Mouse (Mus musculus) bone marrow, adult 2 months (tissue): ENCODE measurements around the gene Klhdc4. TPM values are rescaled to one million over a fixed set of nuclear protein-coding genes. Genes with fewer than 3 reads are reported as not detected.
A peak's percentile ranks its signal among the peaks of the same experiment; 100 is the strongest.

Source experiments
- H3K27ac ChIP-seq: fragments of 200-500 bp; 2 replicates; pipeline ENCODE4 v1.5.1; 2012; ENCODE audit warnings: low read depth, mild to moderate bottlenecking, control low read depth, inconsistent platforms, low read length; ENCODE audit not compliant: control insufficient read depth, poor library complexity, insufficient read depth
- H3K4me1 ChIP-seq: fragments of 200-500 bp; 2 replicates; pipeline ENCODE4 v1.6.1; 2011; ENCODE audit warnings: low read length; ENCODE audit not compliant: control insufficient read depth, insufficient read depth
- H3K4me3 ChIP-seq: fragments of 200-500 bp; replicated peaks from 2 replicates; pipeline ENCODE3; 2011; ENCODE audit warnings: mild to moderate bottlenecking, low read depth, low read length, control low read depth; ENCODE audit not compliant: control insufficient read depth
- CTCF ChIP-seq: fragments of 200-500 bp; IDR thresholded peaks from 2 replicates; pipeline ENCODE4 v1.5.1; 2011; ENCODE audit warnings: low read length, control low read depth; ENCODE audit not compliant: control insufficient read depth, insufficient read depth
- POLR2A ChIP-seq: fragments of 200-500 bp; IDR thresholded peaks from 2 replicates; pipeline ENCODE4 v1.6.1; 2011; ENCODE audit warnings: low read depth, mild to moderate bottlenecking, control low read depth, low read length, borderline replicate concordance; ENCODE audit not compliant: control insufficient read depth
- WGBS: fragments of 180-500 bp; shearing (Covaris S2); methylation state at CpG from one replicate; pipeline ENCODE4 v1.1.7; 2018; 5-methylcytosine and 5-hydroxymethylcytosine counted together
- polyA plus RNA-seq: library from polyadenylated mRNA; stranded (reverse); fragments of >200 nt; gene quantifications from 2 replicates; pipeline ENCODE4 v1.2.4, GENCODE M21; 2011; ENCODE audit warnings: low replicate concordance; ENCODE audit not compliant: missing spikeins, insufficient read depth, insufficient read length

The Klhdc4 gene
- polyA plus RNA-seq, 1 experiment: 56.2 TPM

DNA sequence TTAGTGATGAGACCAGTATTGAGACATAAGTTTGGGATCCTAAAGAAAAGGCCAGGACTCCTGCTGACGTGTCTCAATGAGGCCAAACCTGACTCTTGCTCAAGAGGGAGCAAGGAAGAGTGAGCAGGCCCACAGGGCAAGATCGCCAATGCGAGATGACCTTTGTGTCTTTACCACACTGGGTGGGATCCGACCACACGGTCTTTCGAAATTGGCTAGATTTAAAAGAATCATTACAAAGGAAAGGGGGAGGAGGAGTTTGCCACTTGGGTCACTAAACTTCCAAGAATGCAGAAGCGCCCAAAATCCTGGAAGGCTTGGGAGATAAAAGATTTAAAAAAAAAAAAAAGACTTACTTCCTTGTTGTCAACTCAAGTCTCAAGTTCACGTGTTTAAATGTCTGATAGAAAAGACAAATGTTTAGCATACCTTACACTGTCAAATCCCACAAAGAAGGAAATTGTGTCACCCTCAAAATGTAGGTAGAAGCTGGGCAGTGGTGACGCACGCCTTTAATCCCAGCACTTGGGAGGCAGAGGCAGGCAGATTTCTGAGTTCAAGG, 18.0 kb upstream of the Klhdc4 start:
- no peak for TF ChIP-seq CTCF
- H3K4me3 ChIP-seq: no peak overlapping the region
- 0 out of 2 replicates have a peak overlapping the region, but pooled peaks have one; percentile 14 for H3K27ac ChIP-seq
- 39% methylated on average over 10 of the region's 10 CpGs for WGBS
- peaks cover 3% of the 10 kb centered on the region; the same call in 1 of the 2 replicates for H3K4me1 ChIP-seq

DNA sequence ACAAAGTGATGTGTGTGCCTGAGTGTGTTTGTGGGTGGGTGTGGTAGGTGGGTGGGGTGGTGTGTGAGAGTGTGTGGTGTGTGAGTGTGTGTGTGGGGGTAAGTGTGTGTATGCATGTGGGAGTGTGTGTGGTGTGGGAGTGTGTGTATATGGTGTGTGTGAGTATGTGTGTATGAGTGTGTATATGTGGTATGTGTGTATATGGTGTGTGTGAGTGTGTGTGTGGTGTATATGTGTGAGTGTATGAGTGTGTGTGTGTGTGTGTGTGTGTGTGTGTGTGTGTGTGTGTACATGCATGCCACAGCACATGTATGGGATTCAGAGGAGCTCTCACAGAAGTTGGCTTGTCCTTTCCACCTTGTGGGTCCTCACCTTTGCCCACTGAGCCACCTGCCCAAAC, 17.4 kb upstream of the Klhdc4 start:
- Histone ChIP-seq H3K27ac (no peak overlapping the region), H3K4me1 (peaks cover 3% of the 10 kb centered on the region; the same call in 1 of the 2 replicates), H3K4me3 (no peak overlapping the region)
- TF ChIP-seq CTCF (no peak), POLR2A (no peak)

DNA sequence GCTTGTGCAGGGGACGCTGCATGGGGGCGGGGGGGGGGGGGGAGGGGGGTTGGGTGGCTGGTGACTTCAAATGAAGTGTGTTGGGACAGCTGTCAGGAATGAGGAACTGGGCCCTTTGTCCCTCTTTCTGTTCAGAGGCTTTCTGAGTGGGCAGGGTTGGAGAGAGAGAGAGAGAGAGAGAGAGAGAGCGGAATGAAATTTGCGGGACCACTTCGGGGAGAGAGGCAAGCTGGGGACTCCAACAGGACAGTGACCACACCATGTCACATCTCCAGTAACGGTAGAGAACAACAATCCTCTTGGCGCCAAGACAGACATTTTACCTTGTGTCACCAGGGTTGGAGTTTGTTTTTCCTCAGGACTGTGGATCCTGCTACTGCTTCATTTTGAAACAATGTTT, 15.4 kb upstream of the Klhdc4 start:
- WGBS: 52% methylated on average over 7 of the region's 7 CpGs
- TF ChIP-seq CTCF (no peak), POLR2A (no peak)
- H3K27ac ChIP-seq: no peak overlapping the region
- H3K4me1 ChIP-seq: peaks cover 1% of the 10 kb centered on the region; the same call in 1 of the 2 replicates
- no peak overlapping the region for H3K4me3 ChIP-seq

DNA sequence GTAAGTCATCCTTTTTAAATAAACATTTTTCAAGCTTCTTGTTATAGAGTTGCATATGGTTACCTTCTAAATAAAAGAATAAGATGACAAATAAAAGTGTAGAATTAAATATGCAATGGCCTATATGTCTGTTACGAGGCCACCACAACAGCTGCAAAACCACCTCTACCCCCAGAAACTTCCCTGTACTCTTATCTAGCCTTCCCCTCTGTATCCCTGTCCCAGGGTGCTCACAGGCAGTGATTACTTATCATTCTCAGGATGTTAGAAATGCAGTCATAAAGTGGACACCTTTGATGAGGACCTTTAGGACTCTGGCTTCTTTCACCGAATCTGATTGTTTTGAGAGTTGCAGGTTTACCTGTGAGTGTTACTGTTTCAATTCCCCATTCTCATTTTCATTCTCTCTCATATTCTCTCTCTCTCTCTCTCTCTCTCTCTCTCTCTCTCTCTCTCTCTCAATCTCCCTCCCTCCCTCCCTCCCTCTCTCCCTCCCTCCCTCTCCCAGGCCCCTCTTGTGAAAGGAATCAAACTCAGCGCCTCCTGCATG, 13.9 kb upstream of the Klhdc4 start:
- no peak for TF ChIP-seq POLR2A
- no peak for TF ChIP-seq CTCF
- no peak overlapping the region for H3K4me3 ChIP-seq
- H3K4me1 ChIP-seq: peaks cover 1% of the 10 kb centered on the region; the same call in 1 of the 2 replicates
- no peak overlapping the region for H3K27ac ChIP-seq
- WGBS: 60% methylated on average over 3 of the region's 3 CpGs

DNA sequence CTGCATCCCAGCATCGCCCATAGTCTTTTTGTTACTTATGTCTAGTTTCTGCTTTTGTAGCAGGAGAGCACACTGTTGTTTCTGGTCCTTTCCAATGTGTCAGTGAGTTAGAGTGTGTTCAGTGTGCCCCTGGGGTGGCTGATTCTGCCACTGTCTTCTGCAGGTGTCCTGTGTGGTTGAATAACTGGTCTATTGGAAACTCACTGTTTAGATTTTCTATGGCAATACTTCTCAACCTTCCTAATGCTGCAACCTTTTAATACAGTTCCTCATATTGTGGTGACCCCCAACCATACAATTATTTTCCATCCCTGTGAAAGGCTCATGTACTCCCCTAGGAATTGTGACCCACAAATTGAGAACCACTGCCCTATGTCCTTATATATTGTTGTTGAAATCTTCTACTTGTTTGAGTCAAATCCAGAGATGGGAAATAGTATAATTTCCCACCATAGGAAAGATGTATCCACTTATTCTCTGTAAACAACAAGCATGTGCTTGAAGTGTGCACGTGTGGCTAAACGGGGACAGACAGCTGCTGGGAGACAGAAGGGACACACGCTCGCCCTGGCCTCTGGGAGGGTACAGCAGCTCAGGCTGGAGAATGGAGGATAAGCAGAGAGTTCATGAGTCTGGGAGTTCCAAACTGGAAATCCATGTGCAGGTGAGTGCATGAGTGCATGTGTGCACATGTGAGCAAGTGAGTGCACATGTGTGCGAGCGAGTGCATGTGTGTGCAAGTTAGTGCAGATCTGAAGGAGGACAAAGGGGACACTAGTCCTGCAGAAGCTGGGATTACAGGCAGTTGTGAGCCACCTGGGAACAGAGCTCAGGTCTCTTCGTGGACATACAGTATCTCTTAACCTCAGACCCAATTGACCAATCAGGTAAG, 12.9 kb upstream of the Klhdc4 start:
- WGBS: 84% methylated on average over 8 of the region's 8 CpGs
- H3K4me3 ChIP-seq: no peak overlapping the region
- TF ChIP-seq CTCF: no peak
- no peak for TF ChIP-seq POLR2A

DNA sequence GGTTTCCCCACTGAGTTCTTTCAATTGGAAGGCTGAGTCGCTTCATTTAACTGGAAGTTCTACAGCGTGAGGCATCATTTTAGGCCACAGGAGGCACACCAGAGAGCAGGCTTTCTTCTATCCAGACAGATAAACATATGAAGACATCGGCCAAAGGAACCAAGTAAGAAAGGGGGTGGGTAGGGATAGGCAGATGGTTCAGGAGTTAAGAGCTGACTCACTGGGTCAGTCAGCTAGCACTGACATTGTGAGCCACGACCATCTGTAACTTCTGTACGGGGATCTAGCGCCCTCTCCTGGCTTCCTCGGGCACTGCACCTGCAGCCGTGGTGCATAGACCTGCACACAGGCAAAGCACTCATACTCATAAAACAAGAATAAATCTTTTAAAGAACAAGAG, 11.9 kb upstream of the Klhdc4 start:
- no peaks in the 10 kb centered on the region for H3K4me1 ChIP-seq
- no peak overlapping the region for H3K4me3 ChIP-seq
- 49% methylated on average over 8 of the region's 8 CpGs for WGBS
- no peak overlapping the region for H3K27ac ChIP-seq
- TF ChIP-seq POLR2A (no peak), CTCF (peak; percentile 63)

More for the DNA sequence above, 12.9 kb upstream of the Klhdc4 start:
- peaks cover 1% of the 10 kb centered on the region; the same call in 1 of the 2 replicates for H3K4me1 ChIP-seq
- peak overlapping the region; percentile 10; the same call in 1 of the 2 replicates for H3K27ac ChIP-seq

DNA sequence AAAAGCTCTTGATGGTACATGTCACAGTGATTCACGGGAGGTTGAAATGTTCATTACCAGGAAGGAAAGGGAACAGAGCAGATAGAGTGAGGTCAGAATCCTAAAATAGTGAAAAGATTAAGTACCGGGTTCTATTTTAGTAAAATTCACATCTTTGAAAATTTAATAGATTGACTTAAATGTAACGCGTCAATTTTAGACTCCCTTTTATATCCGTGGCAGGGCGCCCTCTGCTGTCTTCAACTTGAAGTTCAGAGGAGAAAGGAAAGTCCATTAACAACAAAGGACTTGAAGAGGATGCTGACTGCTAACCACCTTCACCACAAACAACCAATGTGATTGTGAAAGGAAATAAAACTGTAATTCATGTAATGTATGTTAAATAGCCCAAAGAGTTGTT, 3.1 kb upstream of the Klhdc4 start:
- TF ChIP-seq CTCF (peak; percentile 9; the same call in 1 of the 2 replicates), POLR2A (no peak)
- 6% methylated on average over 6 of the region's 6 CpGs for WGBS
- H3K4me3 ChIP-seq: no peak overlapping the region

DNA sequence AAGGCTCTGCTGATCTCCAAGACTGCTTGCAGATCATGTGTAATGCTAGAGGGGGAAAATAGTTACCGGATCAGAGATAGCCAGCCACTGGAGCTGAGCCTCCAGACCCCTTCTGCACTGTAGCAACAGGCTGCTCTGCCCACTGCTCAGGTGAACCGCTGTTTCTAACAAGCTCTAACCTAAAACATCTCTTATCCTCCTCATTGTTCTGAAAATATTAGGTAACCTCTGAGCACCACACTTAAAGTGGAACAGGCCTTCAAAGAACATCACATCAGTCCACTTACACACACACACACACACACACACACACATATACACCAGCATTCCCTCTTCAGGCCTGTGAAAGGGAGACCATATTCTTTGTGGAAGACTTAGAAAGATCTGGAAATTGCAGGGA, 2.7 kb upstream of the Klhdc4 start:
- peaks cover 1% of the 10 kb centered on the region; the same call in 1 of the 2 replicates for H3K4me1 ChIP-seq
- no peak overlapping the region for H3K27ac ChIP-seq
- TF ChIP-seq POLR2A: no peak
- no peak for TF ChIP-seq CTCF
- 86% methylated on average over 2 of the region's 2 CpGs for WGBS
- no peak overlapping the region for H3K4me3 ChIP-seq

More for the DNA sequence above, 3.1 kb upstream of the Klhdc4 start:
- Histone ChIP-seq H3K27ac (no peak overlapping the region), H3K4me1 (peaks cover 1% of the 10 kb centered on the region; the same call in 1 of the 2 replicates)
